Mouse (Mus musculus) layer of hippocampus, adult 9-11 months (tissue): ENCODE results near the gene Asphd2.
"Not testable (repeated sequence)": the region's sequence is repeated elsewhere in the genome, so short reads cannot be mapped to it uniquely, and the experiment has no call there.

Source experiments
- DNase-seq: peaks from one replicate; pipeline ENCODE4 v3.0.0; 2022

Asphd2 gene

DNA sequence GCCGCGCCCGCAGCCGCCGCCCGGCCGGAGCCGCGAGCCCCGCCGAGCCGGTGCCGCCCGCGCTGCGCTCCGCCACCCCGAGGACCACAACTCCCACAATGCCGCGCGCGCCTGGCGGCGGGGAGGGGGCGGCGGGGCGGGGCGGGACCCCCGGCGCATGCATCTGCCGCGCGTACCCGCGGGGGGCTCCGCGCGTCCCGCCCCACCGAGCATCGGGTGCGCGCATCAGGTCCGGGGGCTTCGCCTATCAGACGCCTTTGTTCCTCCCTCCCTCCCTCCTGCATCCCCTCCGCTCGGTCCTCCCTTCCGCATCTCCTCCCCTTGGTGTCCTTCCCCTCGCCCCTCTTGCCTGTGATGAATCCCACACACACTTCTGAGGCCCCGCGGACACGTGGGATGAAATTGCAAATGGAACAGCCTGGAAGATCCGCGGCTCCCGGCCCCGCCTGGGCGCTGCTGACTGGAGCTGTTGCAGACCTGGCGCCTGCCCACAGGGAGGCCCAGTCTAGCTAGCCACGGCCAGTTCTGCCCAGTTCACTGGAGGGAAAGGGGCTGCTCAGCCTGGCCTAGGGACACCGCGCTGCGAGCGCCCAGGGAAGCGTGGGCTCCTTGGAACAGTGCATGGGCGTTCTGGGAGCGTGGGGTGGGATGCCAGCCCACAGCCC is at the start of gene Asphd2:
Gene Asphd2 (minus strand): TSS at position 88 of the 665 bp plus-strand sequence.
- DNase-seq, result peak; percentile 87

- DNase-seq, result no peak
Measured at GRCm38 (mm10) chr5:112438535-112438934, 43.9 kb upstream of the Asphd2 start.

DNA sequence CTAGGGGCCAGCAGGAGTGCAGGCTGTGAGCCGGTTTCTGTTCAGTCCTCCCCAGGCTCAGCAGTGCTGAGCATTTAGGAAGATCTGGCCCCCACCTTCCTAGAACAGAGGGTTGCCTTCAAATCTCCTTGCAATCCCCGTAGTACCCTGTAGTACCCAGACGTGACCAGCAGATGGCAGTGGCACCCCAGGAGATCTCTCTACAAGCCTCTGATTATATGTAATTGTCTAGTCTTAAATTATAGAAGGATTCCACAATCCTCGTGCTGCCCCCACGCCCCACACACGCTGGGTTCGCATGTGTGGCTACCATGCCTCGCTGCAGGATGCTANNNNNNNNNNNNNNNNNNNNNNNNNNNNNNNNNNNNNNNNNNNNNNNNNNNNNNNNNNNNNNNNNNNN is 38.3 kb upstream of the Asphd2 start:
- DNase-seq, result peak; percentile 79

DNA sequence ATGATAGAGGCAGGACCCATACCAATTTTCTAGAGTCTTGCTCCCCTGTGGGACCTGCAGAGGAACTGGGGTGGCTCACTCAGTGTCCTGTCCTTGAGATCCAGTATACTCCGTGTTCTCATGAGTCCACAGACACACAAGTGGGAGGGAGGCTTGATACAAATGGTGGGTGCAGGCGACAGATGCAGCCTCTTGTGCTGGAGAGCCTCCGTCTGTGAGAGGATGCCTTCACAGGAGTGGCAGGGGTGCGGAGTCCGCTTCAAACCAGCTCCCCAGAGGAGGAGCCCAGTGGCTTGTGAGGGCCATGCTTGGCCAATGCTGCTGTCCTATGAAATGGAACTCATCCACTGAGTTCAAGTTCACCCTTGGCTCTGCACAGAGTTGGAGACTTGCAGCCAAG is 37.4 kb upstream of the Asphd2 start:
- DNase-seq, result peak; percentile 68

DNA sequence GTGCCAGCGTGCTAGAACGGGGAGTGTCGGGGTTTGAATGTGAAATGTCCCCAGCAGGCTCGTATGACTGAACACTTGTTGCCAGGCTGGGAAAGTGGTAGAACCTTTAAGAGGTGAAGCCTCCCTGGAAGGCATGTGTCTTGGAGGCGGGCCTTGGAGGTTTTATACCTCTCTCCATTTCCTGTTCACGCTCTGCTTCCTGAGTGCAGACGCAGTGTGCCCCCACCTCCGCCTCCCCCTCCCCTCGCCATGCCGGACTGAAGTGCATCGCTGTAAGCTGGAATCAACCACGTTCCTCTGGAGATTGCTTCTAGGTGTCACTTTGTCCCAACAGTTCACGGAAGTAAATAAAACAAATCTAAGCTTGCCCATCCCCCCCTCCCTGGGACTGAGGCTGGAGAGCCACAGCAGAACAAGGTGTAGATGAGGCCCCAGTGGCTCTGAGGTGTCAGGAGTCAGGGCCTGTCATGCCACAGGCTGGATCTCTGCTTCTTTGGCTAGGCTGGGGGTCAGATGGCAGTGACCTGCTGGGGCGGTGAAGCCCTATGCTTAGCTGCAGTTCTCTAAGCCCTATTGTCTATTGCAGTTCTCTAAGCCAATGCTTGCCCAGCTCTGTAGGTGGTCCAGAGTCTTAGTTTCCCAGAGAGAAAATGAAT is 36.6 kb upstream of the Asphd2 start:
- no peak for DNase-seq

DNA sequence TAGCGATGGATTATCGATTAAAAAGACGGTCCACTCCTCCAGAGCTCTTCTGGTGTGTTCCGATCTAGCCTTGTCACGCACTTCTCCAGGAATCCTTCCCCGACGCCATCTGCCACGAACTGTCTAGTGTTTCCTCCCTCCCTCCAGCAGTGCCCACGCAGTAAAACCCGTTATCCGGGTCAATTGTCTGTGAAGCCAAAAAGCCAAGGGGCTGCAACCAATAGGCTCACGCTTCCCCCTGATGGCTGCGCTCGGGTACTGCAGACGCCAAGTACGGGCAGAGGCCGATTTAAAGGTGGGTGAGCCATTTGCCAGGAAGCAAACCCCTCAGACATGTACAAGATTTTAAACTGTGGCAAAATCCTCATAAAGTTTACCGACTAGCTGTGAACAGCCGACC is 34.3 kb upstream of the Asphd2 start:
- peak; percentile 61 for DNase-seq

GRCm38 (mm10) chr5:112427283-112427682 is 32.6 kb upstream of the Asphd2 start:
- DNase-seq, result peak; percentile 62

DNA sequence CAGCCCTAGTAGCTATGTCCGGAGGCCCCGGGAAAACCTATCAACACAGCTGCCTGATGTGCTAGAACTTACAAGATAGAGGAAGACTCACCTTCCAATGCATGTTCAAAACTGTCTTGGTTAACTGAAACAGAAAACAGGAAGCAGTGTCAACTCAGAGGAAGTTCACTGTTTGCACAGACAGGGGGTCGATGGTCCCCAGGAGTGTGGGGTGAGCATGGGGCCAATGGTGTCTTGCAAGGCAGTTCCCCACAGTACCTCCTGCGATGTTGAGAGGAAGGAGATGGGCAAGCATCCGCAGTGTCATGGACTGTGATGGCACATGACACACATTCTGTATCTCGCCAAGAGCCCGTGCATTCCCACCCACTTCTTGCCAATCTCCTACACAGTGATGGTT is 32.0 kb upstream of the Asphd2 start:
- no peak for DNase-seq

DNA sequence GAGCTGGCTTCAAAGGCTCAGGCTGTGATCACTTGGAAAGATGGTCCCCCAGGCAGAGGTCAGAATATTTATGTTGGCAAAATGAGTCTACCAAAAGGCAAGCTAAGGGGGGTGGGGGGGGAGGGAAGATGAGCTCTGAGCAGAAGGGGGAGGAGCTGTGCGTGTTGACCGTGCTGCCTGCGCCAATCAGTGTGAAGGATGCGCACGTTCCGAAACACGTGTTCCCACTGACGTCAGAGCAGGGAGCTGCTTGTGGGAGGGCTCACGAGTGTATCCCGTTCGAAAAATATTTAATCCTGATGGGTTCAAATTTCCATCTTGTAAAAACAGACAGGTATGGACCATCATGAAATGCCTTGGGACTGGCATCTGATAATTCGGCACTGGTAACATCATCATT is 24.9 kb upstream of the Asphd2 start:
- DNase-seq, result no peak

DNA sequence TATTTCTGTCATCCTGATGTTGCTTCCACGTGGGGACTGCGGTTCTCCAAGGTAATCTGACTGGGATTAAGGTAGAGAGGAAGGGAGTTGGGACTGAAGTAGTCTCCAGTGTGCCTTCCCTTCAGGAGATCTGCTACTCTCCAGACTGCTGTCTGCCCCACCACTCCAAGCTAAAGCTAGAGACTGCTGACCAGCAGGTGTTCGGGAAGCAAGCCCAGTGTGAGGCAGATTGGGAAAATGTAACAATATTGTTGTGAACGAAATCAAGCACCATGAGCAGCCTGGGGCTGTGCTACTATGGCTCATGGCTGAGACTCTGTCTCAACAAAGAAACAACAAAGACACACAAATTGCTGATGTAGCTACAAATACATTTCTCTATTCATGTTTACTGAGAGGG is 23.4 kb upstream of the Asphd2 start:
- DNase-seq, result no peak

DNA sequence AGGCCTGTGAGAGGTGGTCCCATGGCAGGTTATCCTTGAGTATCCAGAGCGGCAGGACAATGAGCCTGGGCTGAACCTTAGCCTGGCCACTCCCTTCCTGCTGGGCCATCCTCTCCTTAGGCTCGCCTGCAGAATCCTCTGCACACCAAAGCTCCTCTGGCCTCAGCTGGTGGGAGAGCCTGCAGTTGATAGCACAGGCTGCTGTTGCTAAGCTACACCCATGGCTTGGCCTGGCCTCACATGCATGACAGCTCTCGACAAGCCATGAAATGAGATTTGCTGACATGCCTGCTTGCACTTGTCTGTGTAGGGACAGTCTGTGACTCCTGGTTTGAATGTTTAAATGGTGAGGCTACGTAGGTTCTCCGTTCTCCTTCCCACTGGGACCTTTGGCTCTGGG is 22.0 kb upstream of the Asphd2 start:
- DNase-seq, result no peak

GRCm38 (mm10) chr5:112412781-112413180 is 18.1 kb upstream of the Asphd2 start:
- DNase-seq, result not testable (repeated sequence)

DNA sequence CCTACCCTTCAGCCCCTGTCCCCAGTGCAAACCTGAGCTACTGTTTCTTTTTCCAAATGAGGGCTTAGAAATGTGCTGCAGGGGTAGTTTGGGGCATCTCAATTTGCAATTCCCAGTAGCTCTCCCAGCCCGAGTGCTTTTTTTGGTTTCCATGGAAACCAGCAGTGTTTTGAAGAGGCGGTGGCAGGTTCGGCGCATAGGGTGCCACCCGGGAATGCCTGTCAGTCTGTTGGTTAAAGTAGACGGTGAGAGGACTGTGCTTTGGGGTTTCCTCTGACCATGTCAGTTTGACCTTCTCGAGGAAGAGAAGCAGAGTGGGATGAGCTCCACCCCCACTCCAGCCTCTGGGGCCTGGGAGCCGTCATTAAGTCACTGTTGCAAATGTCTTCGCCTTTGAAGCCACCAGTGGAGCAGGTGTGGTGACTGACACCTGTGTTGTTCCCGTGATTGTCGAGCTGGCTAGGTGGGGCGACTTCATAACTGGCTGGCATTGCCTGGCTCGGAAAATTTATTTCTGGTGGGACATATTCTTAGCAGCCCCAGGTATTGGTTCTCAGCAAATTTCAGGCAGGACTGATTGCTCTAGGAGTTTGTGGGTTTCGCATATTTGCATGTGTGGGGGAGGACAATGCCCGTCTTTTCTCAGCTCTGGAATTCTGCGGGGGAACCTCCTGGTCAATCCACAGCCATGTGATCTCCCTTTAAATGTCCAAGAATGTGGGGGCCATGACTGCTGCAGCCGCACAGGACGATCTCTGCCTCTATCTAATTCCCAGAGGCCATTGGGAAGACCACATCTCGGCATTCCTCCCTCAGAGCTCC is 17.1 kb upstream of the Asphd2 start:
- peak; percentile 77 for DNase-seq

DNA sequence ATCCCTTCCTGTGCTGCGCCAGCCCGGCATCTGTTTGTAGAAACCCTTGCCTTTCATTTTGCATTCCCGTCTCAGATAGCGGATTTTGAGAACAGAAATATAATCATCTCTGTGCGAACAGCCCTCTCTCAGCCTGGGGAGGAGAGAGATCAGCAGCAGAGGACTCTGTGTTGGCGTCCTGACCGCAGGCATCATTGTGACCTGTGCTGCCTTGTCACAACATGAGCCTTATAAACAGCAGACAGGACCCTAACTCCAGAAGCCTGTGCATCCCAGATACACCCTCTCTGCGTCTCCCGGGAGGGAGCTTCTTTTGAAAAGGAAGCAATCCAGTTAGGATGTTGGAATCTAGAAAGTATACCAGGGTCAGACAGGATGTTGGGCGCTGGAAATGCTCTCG is 16.4 kb upstream of the Asphd2 start:
- no peak for DNase-seq

- DNase-seq, result no peak
Measured at GRCm38 (mm10) chr5:112409274-112409673, 14.6 kb upstream of the Asphd2 start.

- no peak for DNase-seq
Measured at GRCm38 (mm10) chr5:112406017-112406416, 11.4 kb upstream of the Asphd2 start.

- no peak for DNase-seq
Measured at GRCm38 (mm10) chr5:112402437-112402836, 7.8 kb upstream of the Asphd2 start.

DNA sequence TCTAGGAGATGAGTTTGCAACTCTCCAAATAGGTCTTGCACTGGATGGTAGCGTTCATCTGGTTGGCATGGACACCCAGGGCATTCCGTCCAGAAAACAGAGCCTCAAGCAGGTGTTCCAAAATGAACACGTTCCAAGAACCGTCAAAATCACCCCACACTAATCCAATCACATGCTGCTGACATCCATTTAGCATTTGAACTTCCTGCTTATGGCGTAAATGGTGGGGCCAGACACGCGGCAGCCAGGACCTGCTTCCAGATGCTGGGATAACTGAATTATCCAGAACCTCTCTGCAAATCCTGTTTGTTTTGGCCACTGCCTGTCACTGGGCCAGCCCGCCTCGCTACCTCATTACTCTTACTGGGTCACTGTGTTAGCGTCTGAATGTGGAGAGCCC is 4.6 kb upstream of the Asphd2 start:
- DNase-seq, result no peak

GRCm38 (mm10) chr5:112396066-112396465 is 1.4 kb upstream of the Asphd2 start:
- no peak for DNase-seq

GRCm38 (mm10) chr5:112394415-112394763 is 277 bp downstream of the Asphd2 start:
- no peak for DNase-seq

DNA sequence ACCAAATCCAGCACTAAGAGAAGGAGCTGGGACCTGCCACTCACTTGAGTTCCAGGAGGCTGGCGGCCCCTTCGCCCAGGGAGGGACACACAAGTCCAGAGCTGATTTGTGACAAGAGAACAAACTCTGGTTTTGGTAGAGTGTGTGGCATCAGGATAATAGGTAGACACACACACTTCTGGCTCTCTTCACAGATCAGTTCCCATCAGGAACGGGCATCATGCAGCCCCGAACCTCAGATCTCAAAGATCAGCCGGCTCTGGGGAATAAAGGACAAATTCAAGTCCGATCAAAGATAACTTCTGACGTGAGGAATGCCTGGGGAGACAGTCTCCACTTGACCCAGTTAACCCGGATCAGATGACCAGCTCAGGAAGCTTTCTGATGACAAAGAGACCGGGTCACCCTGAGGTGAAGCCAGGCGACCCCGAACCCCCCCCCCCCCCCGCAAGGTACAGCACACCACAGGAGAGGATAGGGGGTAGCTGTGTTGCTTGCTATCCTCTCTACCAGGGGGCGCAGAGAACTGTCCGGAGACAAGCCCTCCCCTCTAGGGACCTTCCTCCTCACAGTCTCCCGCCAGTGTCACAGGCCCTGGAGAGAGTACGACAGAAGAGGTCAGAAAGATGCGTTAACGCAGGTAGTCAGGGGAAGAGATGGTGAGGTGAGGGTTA is 788 bp downstream of the Asphd2 start:
- no peak for DNase-seq

DNA sequence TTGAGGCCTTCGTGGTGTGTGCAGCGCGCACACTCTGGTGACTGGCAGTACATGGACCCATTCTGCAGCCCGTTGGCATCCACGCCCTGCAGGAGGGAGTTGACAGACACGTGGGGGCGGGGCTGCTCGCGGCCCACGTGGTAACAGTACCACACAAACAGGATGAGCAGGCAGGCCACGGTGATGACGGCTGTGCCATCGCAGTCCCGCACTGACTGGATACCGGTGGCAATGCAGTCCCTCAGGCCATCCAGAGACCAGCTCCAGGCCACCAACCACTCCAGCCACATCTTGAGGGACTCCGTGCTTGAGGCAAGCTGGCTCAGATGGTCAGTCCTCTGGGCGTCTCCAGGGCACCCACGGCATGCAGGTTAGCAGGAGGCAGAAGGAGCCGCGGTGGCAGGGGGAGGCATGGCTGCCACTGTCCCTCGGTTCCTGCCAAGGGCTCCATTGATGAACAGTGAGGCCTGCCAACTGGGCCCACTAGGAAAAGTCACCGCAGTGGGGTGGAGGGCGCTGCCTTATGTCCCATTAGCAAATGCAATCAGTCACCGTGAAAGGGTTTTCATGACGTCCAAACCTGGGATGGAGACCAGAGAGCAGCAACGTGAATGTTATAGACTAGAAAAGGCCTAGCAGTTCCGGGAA is 2.9 kb downstream of the Asphd2 start:
- peak; percentile 68 for DNase-seq

DNA sequence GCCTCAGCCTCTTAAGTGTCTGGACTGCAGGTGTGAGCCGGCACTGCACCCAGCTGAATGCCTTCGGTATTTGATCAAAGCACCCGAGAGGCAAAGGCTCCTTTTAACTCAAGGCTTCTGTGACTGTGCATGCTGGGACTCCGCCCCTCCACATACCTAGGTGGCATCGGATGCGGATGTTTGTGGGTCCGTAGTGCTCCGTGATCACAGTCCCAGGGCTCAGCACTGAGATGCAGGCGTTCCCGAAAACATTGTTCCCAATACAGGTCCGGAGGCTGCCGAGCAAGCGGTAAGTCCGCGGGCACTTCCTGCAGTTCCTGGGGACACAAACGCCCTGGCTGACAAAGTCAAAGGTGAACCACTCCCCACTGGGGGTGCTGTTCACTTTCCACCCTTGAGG is 3.7 kb downstream of the Asphd2 start:
- no peak for DNase-seq
